Mouse (Mus musculus) forebrain, embryonic 13.5 days (tissue): ENCODE measurements around the gene Mesd. TPM values are rescaled to one million over a fixed set of nuclear protein-coding genes. Genes with fewer than 3 reads are reported as not detected.
A peak's percentile ranks its signal among the peaks of the same experiment; 100 is the strongest.

ENCODE experiments used
- ATAC-seq: fragments of 200-750 bp; cut with Nextera tagmentation; 2 replicates; pipeline ENCODE4 v1.8.0; 2017
- H3K27ac ChIP-seq: fragments of 300-500 bp; sonication (generic); 2 replicates; pipeline ENCODE4 v1.5.1; 2015; ENCODE audit warnings: inconsistent platforms, mild to moderate bottlenecking, moderate library complexity
- H3K27me3 ChIP-seq: fragments of 300-500 bp; sonication (generic); 2 replicates; pipeline ENCODE4 v1.6.1; 2015; ENCODE audit warnings: mild to moderate bottlenecking, inconsistent platforms
- H3K36me3 ChIP-seq: fragments of 300-500 bp; sonication (generic); 2 replicates; pipeline ENCODE4 v1.6.1; 2015; ENCODE audit warnings: mild to moderate bottlenecking, inconsistent platforms; ENCODE audit not compliant: poor library complexity, severe bottlenecking
- H3K4me1 ChIP-seq: fragments of 300-500 bp; sonication (generic); 2 replicates; pipeline ENCODE4 v1.6.1; 2015; ENCODE audit warnings: inconsistent platforms
- H3K4me2 ChIP-seq: fragments of 300-500 bp; sonication (generic); 2 replicates; pipeline ENCODE4 v1.6.1; 2015; ENCODE audit warnings: inconsistent platforms, mild to moderate bottlenecking, moderate library complexity
- H3K4me3 ChIP-seq: fragments of 300-500 bp; sonication (generic); 2 replicates; pipeline ENCODE4 v1.5.1; 2015; ENCODE audit warnings: mild to moderate bottlenecking, inconsistent platforms
- H3K9ac ChIP-seq: fragments of 300-500 bp; sonication (generic); 2 replicates; pipeline ENCODE4 v1.6.1; 2015; ENCODE audit warnings: mild to moderate bottlenecking, inconsistent platforms
- H3K9me3 ChIP-seq: fragments of 300-500 bp; sonication (generic); replicated peaks from 2 replicates; pipeline ENCODE4 v1.6.1; 2016; ENCODE audit warnings: inconsistent platforms
- WGBS: fragments of 180-500 bp; shearing (Covaris S2); methylation state at CpG from one replicate; pipeline ENCODE4 v1.1.7; 2015; 5-methylcytosine and 5-hydroxymethylcytosine counted together
- polyA plus RNA-seq: library from polyadenylated mRNA; unstranded; fragments of >200 nt; fragmentation: Nextera tagmentation; extraction: Ambion mirVana; gene quantifications from 2 replicates; pipeline ENCODE4 v1.2.1, GENCODE M21; 2015

Mesd gene
- polyA plus RNA-seq, 1 experiment from 2014 or later = 68.8 TPM

DNA sequence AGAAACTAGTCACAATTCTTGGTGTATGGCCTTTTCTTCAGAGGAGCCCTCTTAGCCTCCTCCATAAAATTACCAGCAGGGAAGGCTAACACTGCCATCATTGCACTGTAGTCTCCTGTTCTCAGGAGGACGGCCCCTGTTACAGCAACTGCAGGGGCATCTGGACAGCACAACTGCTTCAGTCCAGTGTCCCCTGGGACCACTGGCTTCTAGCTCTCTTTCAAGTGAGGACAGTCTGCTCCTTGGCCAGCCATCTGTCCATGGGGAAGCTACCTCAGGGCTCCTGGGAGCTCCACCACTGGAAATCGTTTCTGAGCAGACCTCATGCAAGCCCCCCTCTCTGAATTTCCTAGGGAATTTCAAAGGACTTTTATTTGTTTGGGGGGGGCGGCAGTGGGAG, 16.3 kb downstream of the Mesd start:
- Histone ChIP-seq H3K9ac (no peak overlapping the region), H3K4me2 (no peak overlapping the region), H3K4me3 (no peak overlapping the region), H3K27me3 (no peaks in the 10 kb centered on the region), H3K27ac (no peak overlapping the region), H3K4me1 (no peaks in the 10 kb centered on the region), H3K9me3 (no peaks in the 10 kb centered on the region), H3K36me3 (peaks cover 52% of the 10 kb centered on the region)
- no peak for ATAC-seq
- WGBS = 93% methylated on average over 3 of the region's 3 CpGs

- H3K36me3 ChIP-seq = peaks cover 46% of the 10 kb centered on the region
- H3K4me2 ChIP-seq = no peak overlapping the region
- H3K4me3 ChIP-seq = no peak overlapping the region
- no peaks in the 10 kb centered on the region for H3K27me3 ChIP-seq
- 88% methylated on average over 4 of the region's 4 CpGs for WGBS
- H3K4me1 ChIP-seq = no peaks in the 10 kb centered on the region
- no peak overlapping the region for H3K9ac ChIP-seq
- ATAC-seq = no peak
- no peaks in the 10 kb centered on the region for H3K9me3 ChIP-seq
- no peak overlapping the region for H3K27ac ChIP-seq
Observed at GRCm38 (mm10) chr7:83901425-83901824, 17.2 kb downstream of the Mesd start.

GRCm38 (mm10) chr7:83902296-83903145, 18.3 kb downstream of the Mesd start:
- Histone ChIP-seq H3K4me2 (no peak overlapping the region), H3K4me1 (no peaks in the 10 kb centered on the region), H3K27ac (no peak overlapping the region), H3K27me3 (no peaks in the 10 kb centered on the region), H3K9ac (no peak overlapping the region), H3K4me3 (no peak overlapping the region), H3K9me3 (no peaks in the 10 kb centered on the region), H3K36me3 (peaks cover 38% of the 10 kb centered on the region)
- no peak for ATAC-seq
- 80% methylated on average over 5 of the region's 5 CpGs for WGBS

DNA sequence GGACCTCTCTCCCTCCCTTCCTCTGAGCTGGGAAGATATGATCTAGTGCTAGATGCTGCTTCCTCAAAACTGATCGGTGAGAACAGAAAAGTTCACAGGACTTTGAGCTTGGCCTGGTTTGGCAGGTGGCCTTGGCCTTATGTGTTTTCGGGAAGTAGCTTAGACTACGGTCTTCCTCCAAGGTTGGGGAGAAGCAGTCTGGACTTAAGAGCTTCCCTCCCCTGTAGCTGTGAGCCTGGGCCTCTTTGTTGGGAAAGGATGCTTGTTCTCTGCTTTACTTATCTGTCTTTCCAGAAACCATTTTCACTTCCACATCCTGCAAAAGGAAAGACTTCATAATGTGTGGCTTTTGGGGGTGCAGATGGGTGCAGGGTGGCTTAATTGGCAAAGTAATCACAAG, 20.6 kb downstream of the Mesd start:
- H3K9me3 ChIP-seq = no peaks in the 10 kb centered on the region
- H3K36me3 ChIP-seq = peaks cover 15% of the 10 kb centered on the region
- no peak for ATAC-seq
- H3K4me1 ChIP-seq = no peaks in the 10 kb centered on the region
- no peak overlapping the region for H3K4me2 ChIP-seq
- H3K9ac ChIP-seq = no peak overlapping the region
- 90% methylated on average over 3 of the region's 3 CpGs for WGBS
- no peak overlapping the region for H3K4me3 ChIP-seq
- H3K27me3 ChIP-seq = no peaks in the 10 kb centered on the region
- H3K27ac ChIP-seq = no peak overlapping the region

GRCm38 (mm10) chr7:83911909-83912308, 27.6 kb downstream of the Mesd start:
- H3K27ac ChIP-seq = no peak overlapping the region
- no peak overlapping the region for H3K4me3 ChIP-seq
- no peaks in the 10 kb centered on the region for H3K27me3 ChIP-seq
- H3K36me3 ChIP-seq = no peaks in the 10 kb centered on the region
- no peak overlapping the region for H3K9ac ChIP-seq
- H3K4me2 ChIP-seq = no peak overlapping the region
- H3K4me1 ChIP-seq = no peaks in the 10 kb centered on the region
- H3K9me3 ChIP-seq = no peaks in the 10 kb centered on the region
- no peak for ATAC-seq
- WGBS = 86% methylated on average over 3 of the region's 3 CpGs

DNA sequence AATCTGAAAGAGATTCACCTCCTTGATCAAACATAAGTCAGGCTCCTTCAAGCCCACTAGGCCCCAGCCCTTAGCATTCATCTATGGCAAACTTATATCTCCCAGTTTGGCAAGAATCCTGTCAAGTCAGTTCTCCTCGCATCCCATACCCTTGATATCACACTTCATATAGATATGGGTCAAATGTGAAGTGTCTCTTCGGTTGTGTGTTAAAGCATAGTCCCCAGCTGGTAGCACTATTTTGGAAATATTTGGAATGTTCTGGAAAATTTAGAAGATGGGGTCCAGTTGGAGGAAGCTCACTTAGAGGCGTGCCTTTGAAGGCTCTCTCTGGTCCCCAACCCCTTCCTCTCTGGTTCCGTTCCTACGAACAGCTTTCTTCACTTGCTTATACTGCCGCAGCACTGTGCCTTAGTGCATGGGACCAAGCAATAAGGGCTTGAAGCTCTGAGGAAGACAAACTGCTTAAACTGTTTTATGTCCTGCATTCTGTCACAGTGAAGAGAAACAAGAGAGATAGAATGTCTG, 29.2 kb downstream of the Mesd start:
- 88% methylated on average over 6 of the region's 6 CpGs for WGBS
- Histone ChIP-seq H3K4me2 (no peak overlapping the region), H3K27me3 (no peaks in the 10 kb centered on the region), H3K9ac (no peak overlapping the region), H3K36me3 (no peaks in the 10 kb centered on the region), H3K4me1 (no peaks in the 10 kb centered on the region), H3K27ac (no peak overlapping the region), H3K9me3 (no peaks in the 10 kb centered on the region), H3K4me3 (no peak overlapping the region)
- no peak for ATAC-seq

- Histone ChIP-seq H3K4me3 (no peak overlapping the region), H3K9me3 (no peaks in the 10 kb centered on the region), H3K9ac (no peak overlapping the region), H3K4me1 (no peaks in the 10 kb centered on the region), H3K27ac (no peak overlapping the region), H3K27me3 (no peaks in the 10 kb centered on the region), H3K36me3 (no peaks in the 10 kb centered on the region), H3K4me2 (no peak overlapping the region)
- 81% methylated on average over 9 of the region's 9 CpGs for WGBS
- 0 out of 2 replicates have a peak, but pooled peaks have one; percentile 21 for ATAC-seq
Observed at GRCm38 (mm10) chr7:83913995-83914394, 29.7 kb downstream of the Mesd start.

- Histone ChIP-seq H3K9me3 (no peaks in the 10 kb centered on the region), H3K27ac (no peak overlapping the region), H3K4me2 (no peak overlapping the region), H3K4me3 (no peak overlapping the region), H3K36me3 (no peaks in the 10 kb centered on the region), H3K27me3 (no peaks in the 10 kb centered on the region), H3K9ac (no peak overlapping the region), H3K4me1 (no peaks in the 10 kb centered on the region)
- WGBS = 0% methylated on average over 3 of the region's 3 CpGs
- peak; percentile 51; the same call in 1 of the 2 replicates for ATAC-seq
Observed at GRCm38 (mm10) chr7:83914566-83914965, 30.3 kb downstream of the Mesd start.

DNA sequence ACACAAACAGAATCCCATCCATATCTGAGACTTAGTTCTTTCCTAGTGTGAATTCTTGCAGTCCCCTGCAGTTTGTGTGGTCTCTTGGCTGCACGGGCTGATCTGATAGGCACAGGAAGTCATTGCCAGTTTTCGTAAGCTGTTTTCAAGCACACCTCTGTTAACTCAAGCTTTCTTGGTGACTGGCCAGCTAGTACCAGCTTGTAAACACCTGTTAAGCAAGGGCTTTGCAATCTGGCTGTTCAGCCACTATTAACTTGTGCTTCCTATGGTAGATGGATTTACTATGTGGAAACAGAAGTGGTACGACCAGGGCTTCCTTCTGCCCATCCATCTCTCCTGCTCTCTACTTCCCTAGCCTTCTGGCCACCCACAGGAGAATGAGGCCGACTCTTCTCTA, 36.0 kb downstream of the Mesd start:
- peaks cover 6% of the 10 kb centered on the region; the same call in 1 of the 2 replicates for H3K4me1 ChIP-seq

DNA sequence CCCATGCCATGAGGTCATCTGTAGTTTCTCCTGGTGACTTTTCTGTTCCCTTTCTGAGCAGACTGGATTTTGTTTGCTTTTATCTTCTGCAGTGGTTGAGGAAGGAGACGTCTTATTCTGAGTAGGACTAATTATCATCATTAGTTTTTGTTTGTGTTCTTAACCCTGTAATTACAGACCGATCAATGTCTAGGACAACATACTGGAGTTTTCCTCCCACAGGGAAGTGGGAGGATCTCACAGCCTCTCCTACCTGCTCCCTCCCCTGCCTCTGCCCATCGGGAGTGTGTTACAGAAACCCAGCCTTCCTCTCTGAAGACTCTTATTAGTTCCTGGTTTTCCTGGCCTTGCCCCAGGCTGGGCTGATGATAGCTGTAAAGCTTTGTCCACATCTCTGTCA, 37.4 kb downstream of the Mesd start:
- ATAC-seq = no peak
- Histone ChIP-seq H3K4me2 (no peak overlapping the region), H3K4me1 (peaks cover 6% of the 10 kb centered on the region; the same call in 1 of the 2 replicates), H3K27me3 (no peaks in the 10 kb centered on the region), H3K9ac (no peak overlapping the region), H3K27ac (no peak overlapping the region), H3K4me3 (no peak overlapping the region), H3K9me3 (no peaks in the 10 kb centered on the region), H3K36me3 (no peaks in the 10 kb centered on the region)
- WGBS = 33% methylated on average over 3 of the region's 3 CpGs

More for the DNA sequence above, 36.0 kb downstream of the Mesd start:
- H3K4me3 ChIP-seq = no peak overlapping the region
- no peaks in the 10 kb centered on the region for H3K36me3 ChIP-seq
- H3K4me2 ChIP-seq = no peak overlapping the region
- no peak for ATAC-seq
- no peaks in the 10 kb centered on the region for H3K9me3 ChIP-seq
- WGBS = 83% methylated on average over 4 of the region's 4 CpGs
- no peaks in the 10 kb centered on the region for H3K27me3 ChIP-seq
- H3K27ac ChIP-seq = no peak overlapping the region
- no peak overlapping the region for H3K9ac ChIP-seq

GRCm38 (mm10) chr7:83939017-83939721, 54.9 kb downstream of the Mesd start:
- ATAC-seq = no peak
- no peak overlapping the region for H3K4me2 ChIP-seq
- WGBS = 75% methylated on average over 3 of the region's 3 CpGs

GRCm38 (mm10) chr7:83940136-83940535, 55.9 kb downstream of the Mesd start:
- H3K4me2 ChIP-seq = no peak overlapping the region
- no peak overlapping the region for H3K27ac ChIP-seq
- H3K9ac ChIP-seq = no peak overlapping the region
- H3K4me1 ChIP-seq = no peaks in the 10 kb centered on the region
- no peaks in the 10 kb centered on the region for H3K27me3 ChIP-seq
- no peak for ATAC-seq
- no peaks in the 10 kb centered on the region for H3K9me3 ChIP-seq
- H3K36me3 ChIP-seq = no peaks in the 10 kb centered on the region
- no peak overlapping the region for H3K4me3 ChIP-seq
- 87% methylated on average over 2 of the region's 2 CpGs for WGBS

More at GRCm38 (mm10) chr7:83939017-83939721, 54.9 kb downstream of the Mesd start:
- Histone ChIP-seq H3K27me3 (no peaks in the 10 kb centered on the region), H3K4me1 (no peaks in the 10 kb centered on the region), H3K9ac (no peak overlapping the region), H3K4me3 (no peak overlapping the region), H3K36me3 (no peaks in the 10 kb centered on the region), H3K27ac (no peak overlapping the region), H3K9me3 (no peaks in the 10 kb centered on the region)
